Mouse (Mus musculus) intestine, embryonic 15.5 days (tissue): ENCODE data around the gene Muc20. TPM values are rescaled to one million over a fixed set of nuclear protein-coding genes. Genes with fewer than 3 reads are reported as not detected.

Experiments used
- ATAC-seq: fragments of 200-750 bp; cut with Nextera tagmentation; 2 replicates; pipeline ENCODE4 v1.8.0; 2017; ENCODE audit warnings: moderate TSS enrichment, moderate library complexity
- H3K27ac ChIP-seq: fragments of 300-500 bp; sonication (generic); 2 replicates; pipeline ENCODE4 v1.5.1; 2015; ENCODE audit warnings: mild to moderate bottlenecking, inconsistent platforms
- H3K27me3 ChIP-seq: fragments of 300-500 bp; sonication (generic); replicated peaks from 2 replicates; pipeline ENCODE4 v1.6.1; 2015; ENCODE audit warnings: inconsistent platforms
- H3K36me3 ChIP-seq: fragments of 300-500 bp; sonication (generic); 2 replicates; pipeline ENCODE4 v1.6.1; 2015; ENCODE audit warnings: inconsistent platforms
- H3K4me1 ChIP-seq: fragments of 300-500 bp; sonication (generic); replicated peaks from 2 replicates; pipeline ENCODE4 v1.6.1; 2015; ENCODE audit warnings: inconsistent platforms
- H3K4me2 ChIP-seq: fragments of 300-500 bp; sonication (generic); replicated peaks from 2 replicates; pipeline ENCODE4 v1.6.1; 2015; ENCODE audit warnings: mild to moderate bottlenecking, inconsistent platforms
- H3K4me3 ChIP-seq: fragments of 300-500 bp; sonication (generic); replicated peaks from 2 replicates; pipeline ENCODE4 v1.5.1; 2015; ENCODE audit warnings: inconsistent platforms
- H3K9ac ChIP-seq: fragments of 300-500 bp; sonication (generic); 2 replicates; pipeline ENCODE4 v1.6.1; 2015; ENCODE audit warnings: inconsistent platforms
- H3K9me3 ChIP-seq: fragments of 300-500 bp; sonication (generic); 2 replicates; pipeline ENCODE4 v1.6.1; 2016; ENCODE audit warnings: inconsistent platforms
- WGBS: fragments of 180-500 bp; shearing (Covaris S2); methylation state at CpG from one replicate; pipeline ENCODE4 v1.1.7; 2015; 5-methylcytosine and 5-hydroxymethylcytosine counted together
- polyA plus RNA-seq: library from polyadenylated mRNA; unstranded; fragments of >200 nt; fragmentation: Nextera tagmentation; extraction: Ambion mirVana; gene quantifications from 2 replicates; pipeline ENCODE4 v1.2.1, GENCODE M21; 2015

Gene Muc20
- polyA plus RNA-seq, 1 experiment from 2014 or later, result not detected

- Histone ChIP-seq H3K36me3 (no peaks in the 10 kb centered on the region), H3K9ac (no peak overlapping the region), H3K4me1 (no peaks in the 10 kb centered on the region), H3K27me3 (no peaks in the 10 kb centered on the region), H3K4me2 (no peak overlapping the region), H3K27ac (no peak overlapping the region), H3K4me3 (no peak overlapping the region), H3K9me3 (no peaks in the 10 kb centered on the region)
- ATAC-seq, result no peak
- 94% methylated on average over 5 of the region's 5 CpGs for WGBS
Measured at GRCm38 (mm10) chr16:32790056-32790455, 7.2 kb downstream of the Muc20 start.

DNA sequence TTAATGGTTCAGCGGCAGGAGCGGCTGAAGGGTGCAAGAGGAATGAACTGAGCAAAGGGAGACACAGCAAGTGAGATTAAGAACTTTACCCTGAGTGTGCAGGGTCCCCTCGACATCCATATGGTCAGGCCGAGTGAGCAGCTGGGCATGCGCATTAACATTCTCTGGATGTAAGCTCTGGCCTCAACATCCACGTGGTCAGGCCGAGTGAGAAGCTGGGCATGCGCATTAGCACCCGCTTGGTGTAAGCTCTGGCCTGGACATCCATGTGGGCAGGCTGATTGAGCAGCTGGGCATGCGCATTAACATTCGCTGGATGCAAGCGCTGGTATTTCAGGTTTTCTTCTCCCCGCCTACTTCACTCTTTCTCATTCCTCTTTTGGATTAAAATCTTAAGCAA lies 12.4 kb downstream of the Muc20 start:
- 80% methylated on average over 13 of the region's 13 CpGs for WGBS
- no peak for ATAC-seq

DNA sequence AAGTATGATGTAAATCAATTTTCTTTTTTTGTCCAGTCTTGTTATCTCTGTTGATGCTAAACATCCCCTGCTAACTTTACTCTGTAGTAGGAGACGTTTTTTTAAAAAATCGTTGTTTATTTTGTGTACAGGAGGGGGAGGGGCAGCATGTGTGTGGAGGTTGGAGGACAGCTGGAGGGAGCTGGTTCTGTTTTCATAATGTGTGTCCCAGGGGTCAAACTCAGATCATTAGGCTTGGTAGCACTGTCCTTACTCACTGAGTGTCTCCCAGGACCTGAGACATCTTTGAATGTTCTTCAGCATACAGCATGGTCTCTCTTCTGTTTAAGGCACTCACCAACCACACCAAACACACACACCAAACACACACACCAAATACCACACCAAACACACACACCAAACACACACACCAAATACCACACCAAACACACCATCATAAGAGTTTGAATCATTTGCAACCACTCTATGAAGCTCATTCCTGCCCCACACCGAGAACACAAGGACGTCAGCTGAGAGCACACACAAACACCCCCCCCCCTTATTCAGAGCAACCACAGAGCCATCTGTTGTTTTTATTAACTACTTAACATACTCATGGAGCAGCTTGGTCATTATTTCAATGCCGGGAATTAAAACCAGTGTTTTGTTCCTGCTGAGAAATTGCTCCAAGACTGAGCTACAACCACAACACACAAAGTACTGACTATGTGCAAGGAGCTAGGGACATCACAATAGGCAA lies 13.7 kb downstream of the Muc20 start:
- H3K9me3 ChIP-seq, result no peaks in the 10 kb centered on the region
- no peaks in the 10 kb centered on the region for H3K27me3 ChIP-seq
- H3K4me1 ChIP-seq, result no peaks in the 10 kb centered on the region
- no peak overlapping the region for H3K27ac ChIP-seq
- no peak for ATAC-seq
- 44% methylated on average over 5 of the region's 5 CpGs for WGBS
- no peak overlapping the region for H3K4me3 ChIP-seq
- H3K4me2 ChIP-seq, result no peak overlapping the region
- H3K36me3 ChIP-seq, result no peaks in the 10 kb centered on the region
- no peak overlapping the region for H3K9ac ChIP-seq

More for the DNA sequence above, 12.4 kb downstream of the Muc20 start:
- no peak overlapping the region for H3K4me2 ChIP-seq
- no peaks in the 10 kb centered on the region for H3K36me3 ChIP-seq
- H3K9me3 ChIP-seq, result no peaks in the 10 kb centered on the region
- no peaks in the 10 kb centered on the region for H3K4me1 ChIP-seq
- H3K4me3 ChIP-seq, result no peak overlapping the region
- H3K27ac ChIP-seq, result no peak overlapping the region
- H3K27me3 ChIP-seq, result no peaks in the 10 kb centered on the region
- H3K9ac ChIP-seq, result no peak overlapping the region

- 57% methylated on average over 8 of the region's 8 CpGs for WGBS
- Histone ChIP-seq H3K27me3 (no peaks in the 10 kb centered on the region), H3K9me3 (no peaks in the 10 kb centered on the region), H3K4me2 (no peak overlapping the region), H3K4me1 (no peaks in the 10 kb centered on the region), H3K27ac (no peak overlapping the region), H3K36me3 (no peaks in the 10 kb centered on the region), H3K4me3 (no peak overlapping the region), H3K9ac (no peak overlapping the region)
- no peak for ATAC-seq
Measured at GRCm38 (mm10) chr16:32778956-32779355, 18.3 kb downstream of the Muc20 start.

DNA sequence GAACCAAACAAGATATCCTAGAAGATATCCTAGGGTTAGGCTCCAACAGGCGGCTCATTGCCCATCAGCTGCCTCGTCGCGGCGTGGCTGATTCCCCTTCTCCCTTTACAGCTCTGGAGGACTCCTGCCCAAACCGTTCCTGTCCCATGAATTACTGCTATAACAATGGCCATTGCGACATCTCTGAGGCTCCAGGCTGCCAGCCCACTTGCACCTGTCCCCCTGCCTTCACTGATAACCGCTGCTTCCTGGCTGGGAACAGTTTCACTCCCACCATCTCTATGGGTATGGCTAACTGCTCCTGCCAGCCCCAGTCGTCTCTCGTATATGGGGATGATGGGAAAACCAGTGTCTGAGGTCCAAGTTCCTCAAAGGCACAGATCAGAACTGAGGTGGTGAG lies 20.6 kb downstream of the Muc20 start:
- Histone ChIP-seq H3K36me3 (no peaks in the 10 kb centered on the region), H3K4me2 (no peak overlapping the region), H3K27ac (no peak overlapping the region), H3K4me1 (no peaks in the 10 kb centered on the region), H3K27me3 (no peaks in the 10 kb centered on the region), H3K9ac (no peak overlapping the region), H3K9me3 (no peaks in the 10 kb centered on the region), H3K4me3 (no peak overlapping the region)
- 68% methylated on average over 10 of the region's 10 CpGs for WGBS
- no peak for ATAC-seq

GRCm38 (mm10) chr16:32766904-32767303 lies 30.3 kb downstream of the Muc20 start:
- WGBS, result 93% methylated on average over 7 of the region's 7 CpGs
- no peak overlapping the region for H3K4me2 ChIP-seq
- no peaks in the 10 kb centered on the region for H3K9me3 ChIP-seq
- no peak overlapping the region for H3K27ac ChIP-seq
- no peak overlapping the region for H3K9ac ChIP-seq
- H3K4me1 ChIP-seq, result no peaks in the 10 kb centered on the region
- no peaks in the 10 kb centered on the region for H3K36me3 ChIP-seq
- ATAC-seq, result no peak
- H3K4me3 ChIP-seq, result no peak overlapping the region
- no peaks in the 10 kb centered on the region for H3K27me3 ChIP-seq

GRCm38 (mm10) chr16:32764961-32765360 lies 32.3 kb downstream of the Muc20 start:
- H3K9me3 ChIP-seq, result no peaks in the 10 kb centered on the region
- H3K27me3 ChIP-seq, result no peaks in the 10 kb centered on the region
- H3K9ac ChIP-seq, result no peak overlapping the region
- H3K4me1 ChIP-seq, result no peaks in the 10 kb centered on the region
- H3K4me3 ChIP-seq, result no peak overlapping the region
- ATAC-seq, result no peak
- no peak overlapping the region for H3K27ac ChIP-seq
- WGBS, result 67% methylated on average over 6 of the region's 6 CpGs
- no peaks in the 10 kb centered on the region for H3K36me3 ChIP-seq
- no peak overlapping the region for H3K4me2 ChIP-seq

DNA sequence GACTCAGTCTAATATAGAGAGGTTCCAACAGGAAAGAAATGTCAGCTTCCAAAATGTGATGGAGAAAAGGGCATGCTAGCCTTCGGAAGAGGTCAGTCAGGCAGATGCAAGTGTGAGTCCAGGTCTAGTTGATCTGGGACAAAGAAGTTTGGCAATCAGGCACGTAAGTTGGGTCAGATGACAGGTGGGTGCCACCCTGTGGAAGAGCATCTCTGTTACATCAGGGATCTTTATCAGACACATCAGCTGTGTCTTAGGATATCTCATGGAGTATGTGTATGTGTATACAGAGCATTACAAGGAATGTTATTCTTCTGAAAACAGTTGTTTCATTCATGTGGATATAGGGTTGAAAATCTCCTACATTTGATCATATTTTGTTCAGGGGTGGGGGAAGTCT lies 32.7 kb downstream of the Muc20 start:
- Histone ChIP-seq H3K4me1 (no peaks in the 10 kb centered on the region), H3K27me3 (no peaks in the 10 kb centered on the region), H3K27ac (no peak overlapping the region), H3K4me2 (no peak overlapping the region), H3K4me3 (no peak overlapping the region), H3K36me3 (no peaks in the 10 kb centered on the region), H3K9ac (no peak overlapping the region), H3K9me3 (no peaks in the 10 kb centered on the region)
- WGBS, result 85% methylated on average over 2 of the region's 2 CpGs
- no peak for ATAC-seq

DNA sequence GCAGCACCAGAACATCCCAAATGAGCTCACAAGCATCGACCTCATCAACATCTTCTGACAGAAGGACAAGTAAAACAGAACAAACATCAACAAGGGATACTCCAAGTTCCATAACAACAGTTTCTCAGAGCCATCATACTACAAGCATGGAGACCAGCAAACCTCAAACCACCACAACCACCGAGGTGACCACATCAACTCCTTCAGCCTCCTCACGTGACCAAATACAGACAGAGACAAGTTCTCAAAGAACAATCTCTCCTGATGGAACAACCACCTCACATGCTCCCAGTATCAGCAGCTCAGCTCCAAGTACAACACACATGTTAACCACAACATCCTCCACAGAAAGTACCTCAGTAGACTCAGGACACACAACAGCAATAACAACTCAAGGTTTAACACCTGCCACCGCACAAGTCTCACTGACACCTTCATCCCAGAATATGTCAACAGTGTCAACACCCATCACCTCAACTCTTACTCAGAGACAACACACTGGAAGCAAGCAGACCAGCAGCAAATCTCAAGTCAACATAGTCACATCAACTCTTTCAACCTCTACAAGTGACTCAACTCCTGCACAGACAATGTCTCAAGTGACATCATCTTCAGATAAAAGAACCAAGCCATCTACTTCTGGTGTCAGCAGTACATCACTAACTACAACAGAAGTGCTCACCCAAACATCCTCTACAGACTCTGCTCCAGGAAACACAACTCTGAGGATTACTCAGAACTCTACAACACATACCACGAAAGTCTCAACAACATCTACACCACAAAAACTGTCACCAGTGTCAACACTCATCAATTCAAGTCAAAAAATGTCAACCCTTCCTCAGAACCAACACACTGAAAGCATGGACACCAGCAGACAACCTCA lies 46.8 kb downstream of the Muc20 start:
- no peaks in the 10 kb centered on the region for H3K27me3 ChIP-seq
- H3K36me3 ChIP-seq, result no peaks in the 10 kb centered on the region
- H3K27ac ChIP-seq, result no peak overlapping the region
- H3K9me3 ChIP-seq, result no peaks in the 10 kb centered on the region
- 77% methylated on average over 5 of the region's 5 CpGs for WGBS
- H3K4me2 ChIP-seq, result no peak overlapping the region
- H3K9ac ChIP-seq, result no peak overlapping the region
- H3K4me1 ChIP-seq, result no peaks in the 10 kb centered on the region; the same call in 1 of the 2 replicates
- ATAC-seq, result no peak
- no peak overlapping the region for H3K4me3 ChIP-seq

- ATAC-seq, result peak; percentile 85
- Histone ChIP-seq H3K9ac (no peak overlapping the region), H3K4me2 (no peak overlapping the region), H3K4me1 (peaks cover 7% of the 10 kb centered on the region; the same call in 1 of the 2 replicates), H3K4me3 (no peak overlapping the region), H3K27me3 (no peaks in the 10 kb centered on the region), H3K27ac (peak overlapping the region; percentile 57), H3K9me3 (no peaks in the 10 kb centered on the region), H3K36me3 (no peaks in the 10 kb centered on the region)
- WGBS, result 40% methylated on average over 6 of the region's 6 CpGs
Measured at GRCm38 (mm10) chr16:32745852-32746251, 51.4 kb downstream of the Muc20 start.

- 65% methylated on average over 2 of the region's 2 CpGs for whole genome bisulfite sequencing
- Histone ChIP-seq H3K4me2 (no peak overlapping the region), H3K4me3 (no peak overlapping the region), H3K9me3 (no peaks in the 10 kb centered on the region), H3K4me1 (peaks cover 15% of the 10 kb centered on the region), H3K36me3 (no peaks in the 10 kb centered on the region), H3K27me3 (no peaks in the 10 kb centered on the region), H3K27ac (no peak overlapping the region), H3K9ac (no peak overlapping the region)
- no peak for ATAC-seq
Measured at GRCm38 (mm10) chr16:32742712-32743111, 54.5 kb downstream of the Muc20 start.

- Histone ChIP-seq H3K36me3 (no peaks in the 10 kb centered on the region), H3K27me3 (no peaks in the 10 kb centered on the region), H3K27ac (no peak overlapping the region), H3K4me2 (no peak overlapping the region), H3K4me1 (peaks cover 15% of the 10 kb centered on the region), H3K9ac (no peak overlapping the region), H3K9me3 (no peaks in the 10 kb centered on the region), H3K4me3 (no peak overlapping the region)
- WGBS, result 75% methylated on average over 9 of the region's 9 CpGs
- ATAC-seq, result no peak
Measured at GRCm38 (mm10) chr16:32741366-32741765, 55.9 kb downstream of the Muc20 start.
